In the genomic region with DNA sequence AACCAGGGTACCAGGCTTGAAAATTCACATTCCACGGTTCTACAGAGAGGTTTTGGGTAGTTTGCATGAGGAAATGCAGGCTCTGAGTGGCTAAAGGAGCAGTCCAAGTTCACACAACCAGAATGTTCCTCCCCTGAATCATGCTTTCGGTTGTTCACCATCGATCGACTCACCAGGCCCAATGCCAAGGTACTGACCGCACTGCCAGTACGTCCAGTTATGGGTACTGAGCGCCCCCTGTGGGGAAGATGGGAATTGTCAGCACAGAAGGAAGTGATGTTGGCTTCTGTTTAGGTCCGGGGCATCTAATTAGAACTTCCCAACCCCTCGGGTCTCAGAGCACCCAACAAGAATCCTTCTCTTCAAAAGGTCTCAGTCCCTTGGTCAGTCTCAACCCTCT, we compare ENCODE assay signal across 8 mouse cellular contexts. TPM values are rescaled to one million over a fixed set of nuclear protein-coding genes. Genes with fewer than 3 reads are reported as not detected.
A peak's percentile ranks its signal among the peaks of the same experiment; 100 is the strongest.
DNase-seq lines count a peak whose midpoint lies in the region; ATAC-seq and TF ChIP-seq lines count a peak whose summit lies in the region.

No protein-coding gene starts in this region.

- peaks cover 7% of the 10 kb centered on the region; the same call in 1 of the 2 replicates for H3K4me1 ChIP-seq in hindbrain, postnatal 0 days (ENCODE audit: insufficient read depth, low read length)

- intact Hi-C loops in gastrocnemius, adult 2 months (cut with DNase I) = no loop called here

- TF ChIP-seq CTCF in gastrocnemius, adult 2 months (IDR thresholded peaks at IDR 0.05) = peak; percentile 94
- peak; percentile 93 for TF ChIP-seq CTCF in hindbrain, postnatal 0 days (IDR thresholded peaks at IDR 0.05; ENCODE audit: low read depth)

- no peaks in the 10 kb centered on the region for H3K9me3 ChIP-seq in hindbrain, postnatal 0 days (ENCODE audit: low read length)

- 24% methylated on average over 9 of the region's 9 CpGs for WGBS in hindbrain, postnatal 0 days

- no peak for ATAC-seq in hindbrain, postnatal 0 days
- peak; percentile 75 for ATAC-seq in megakaryocyte progenitor cell, adult 5-6 weeks (replicated peaks; ENCODE audit: poor library complexity)

- H3K4me2 ChIP-seq in hindbrain, postnatal 0 days (ENCODE audit: low read depth, low read length) = peak overlapping the region; percentile 33; the same call in 1 of the 2 replicates

- peak overlapping the region; percentile 66 for H3K4me3 ChIP-seq in gastrocnemius, adult 2 months
- no peak overlapping the region for H3K4me3 ChIP-seq in hindbrain, postnatal 0 days (ENCODE audit: low read length)

- H3K27me3 ChIP-seq in hindbrain, postnatal 0 days (ENCODE audit: insufficient read depth, low read length) = no peaks in the 10 kb centered on the region

- H3K27ac ChIP-seq in gastrocnemius, adult 2 months = peak overlapping the region; percentile 75
- no peak overlapping the region for H3K27ac ChIP-seq in hindbrain, postnatal 0 days

- peak; percentile 96 to 99 for DNase-seq in adrenal gland, adult (ENCODE audit: inconsistent age in 2 of 2, low spot score in 1 of 2)
- DNase-seq in cerebellum, postnatal 4 days (ENCODE audit: low spot score in 2 of 2) = peak; percentile 88 to 96
- peak; percentile 94 for DNase-seq in gastrocnemius, adult 2 months
- peak; percentile 94 for DNase-seq in hindbrain, postnatal 0 days (ENCODE audit: low spot score)
- peak; percentile 91 to 99 for DNase-seq in left cerebral cortex, adult 18-20 months (ENCODE audit: low spot score in 2 of 2)
- DNase-seq in right cerebral cortex, postnatal 14 days = peak; percentile 98
- DNase-seq in urinary bladder, postnatal 36 days (ENCODE audit: low spot score in 2 of 2) = peak; percentile 95 to 96

- no peak overlapping the region for H3K9ac ChIP-seq in hindbrain, postnatal 0 days (replicated peaks; ENCODE audit: low read length)

- H3K36me3 ChIP-seq in hindbrain, postnatal 0 days (ENCODE audit: insufficient read depth, low read length) = peaks cover 7% of the 10 kb centered on the region; the same call in 1 of the 2 replicates

RNA-seq across cellular contexts. Expression of a gene that starts 5.1 kb away (rescaled TPM):
- 1 to 10 TPM; 2.9 to 4.1 TPM for total RNA-seq in gastrocnemius, adult 2 months (2021)
- 9.3 and 12.9 TPM in 2 replicates for total RNA-seq in hindbrain, postnatal 0 days (2014; rRNA removed)
- 9.2 and 11.3 TPM in 2 replicates for polyA plus RNA-seq in hindbrain, postnatal 0 days (2015; fragmentation: Nextera tagmentation; extraction: Ambion mirVana)
- total RNA-seq in left cerebral cortex, adult 18-20 months (2021) = 10 to 100 TPM; 10.5 to 13.4 TPM
- total RNA-seq in megakaryocyte progenitor cell, adult 5-6 weeks (2015) = 4.4 and 5.0 TPM in 2 replicates
- 5.0 and 6.2 TPM in 2 replicates for total RNA-seq in megakaryocyte progenitor cell, adult 5-6 weeks (2017)

RNA-seq across cellular contexts. Expression of a gene that starts 20.9 kb away (rescaled TPM):
- 10 to 100 TPM in 1 of 2 experiments, 1 to 10 TPM in 1; 9.5 to 69.2 TPM for total RNA-seq in gastrocnemius, adult 2 months (2021)
- total RNA-seq in hindbrain, postnatal 0 days (2014; rRNA removed) = 0.61 and 1.2 TPM in 2 replicates
- 1.2 and 1.4 TPM in 2 replicates for polyA plus RNA-seq in hindbrain, postnatal 0 days (2015; fragmentation: Nextera tagmentation; extraction: Ambion mirVana)
- total RNA-seq in left cerebral cortex, adult 18-20 months (2021) = not detected
- total RNA-seq in megakaryocyte progenitor cell, adult 5-6 weeks (2015) = not detected in 2 replicates
- total RNA-seq in megakaryocyte progenitor cell, adult 5-6 weeks (2017) = not detected in 2 replicates

RNA-seq across cellular contexts. Expression of a gene that starts 22.4 kb away (rescaled TPM):
- total RNA-seq in gastrocnemius, adult 2 months (2021) = not detected
- 2.3 and 4.8 TPM in 2 replicates for total RNA-seq in hindbrain, postnatal 0 days (2014; rRNA removed)
- 1.1 and 1.5 TPM in 2 replicates for polyA plus RNA-seq in hindbrain, postnatal 0 days (2015; fragmentation: Nextera tagmentation; extraction: Ambion mirVana)
- total RNA-seq in left cerebral cortex, adult 18-20 months (2021) = 1 to 10 TPM; 5.7 to 7.8 TPM
- total RNA-seq in megakaryocyte progenitor cell, adult 5-6 weeks (2015) = not detected in 2 replicates
- 0.20 and 2.5 TPM in 2 replicates for total RNA-seq in megakaryocyte progenitor cell, adult 5-6 weeks (2017)

RNA-seq across cellular contexts. Expression of a gene that starts 44.2 kb away (rescaled TPM):
- total RNA-seq in gastrocnemius, adult 2 months (2021) = under 1 TPM in 1 of 2 experiments, not detected in 1; 0.05 TPM
- 2.7 and 6.2 TPM in 2 replicates for total RNA-seq in hindbrain, postnatal 0 days (2014; rRNA removed)
- 3.6 and 3.7 TPM in 2 replicates for polyA plus RNA-seq in hindbrain, postnatal 0 days (2015; fragmentation: Nextera tagmentation; extraction: Ambion mirVana)
- 1 to 10 TPM in 1 of 2 experiments, under 1 TPM in 1; 0.84 to 2.0 TPM for total RNA-seq in left cerebral cortex, adult 18-20 months (2021)
- total RNA-seq in megakaryocyte progenitor cell, adult 5-6 weeks (2015) = not detected in 2 replicates
- total RNA-seq in megakaryocyte progenitor cell, adult 5-6 weeks (2017) = 0.03 TPM in 1 of 2 replicates, not detected in the other

RNA-seq across cellular contexts. Expression of a gene that starts 57.7 kb away (rescaled TPM):
- 1 to 10 TPM; 1.6 to 3.6 TPM for total RNA-seq in gastrocnemius, adult 2 months (2021)
- 4.8 and 6.8 TPM in 2 replicates for total RNA-seq in hindbrain, postnatal 0 days (2014; rRNA removed)
- polyA plus RNA-seq in hindbrain, postnatal 0 days (2015; fragmentation: Nextera tagmentation; extraction: Ambion mirVana) = 2.6 and 2.8 TPM in 2 replicates
- total RNA-seq in left cerebral cortex, adult 18-20 months (2021) = 10 to 100 TPM; 14.1 to 14.9 TPM
- total RNA-seq in megakaryocyte progenitor cell, adult 5-6 weeks (2015) = 18.1 and 18.6 TPM in 2 replicates
- total RNA-seq in megakaryocyte progenitor cell, adult 5-6 weeks (2017) = 2.5 and 2.7 TPM in 2 replicates
